Mouse (Mus musculus): Measurements from ENCODE around the gene Ercc5.

The Ercc5 gene

DNA sequence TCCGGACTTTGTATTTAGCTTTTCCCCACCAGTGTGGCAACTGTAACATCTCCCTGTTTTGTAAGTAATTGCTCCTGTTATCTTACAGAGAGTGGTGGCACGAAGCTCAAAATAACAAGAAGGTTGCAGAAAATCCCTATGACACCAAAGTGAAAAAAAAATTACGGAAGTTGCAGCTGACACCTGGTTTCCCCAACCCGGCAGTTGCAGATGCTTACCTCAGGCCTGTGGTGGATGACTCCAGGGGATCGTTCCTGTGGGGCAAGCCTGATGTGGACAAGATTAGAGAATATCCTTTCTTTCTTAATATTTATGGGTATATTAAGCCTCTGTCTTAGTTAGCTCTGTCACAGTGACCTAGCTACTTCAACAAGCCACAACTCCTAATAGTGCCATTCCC lies 30.5 kb downstream of the Ercc5 start:
- DNase-seq = no peak

DNA sequence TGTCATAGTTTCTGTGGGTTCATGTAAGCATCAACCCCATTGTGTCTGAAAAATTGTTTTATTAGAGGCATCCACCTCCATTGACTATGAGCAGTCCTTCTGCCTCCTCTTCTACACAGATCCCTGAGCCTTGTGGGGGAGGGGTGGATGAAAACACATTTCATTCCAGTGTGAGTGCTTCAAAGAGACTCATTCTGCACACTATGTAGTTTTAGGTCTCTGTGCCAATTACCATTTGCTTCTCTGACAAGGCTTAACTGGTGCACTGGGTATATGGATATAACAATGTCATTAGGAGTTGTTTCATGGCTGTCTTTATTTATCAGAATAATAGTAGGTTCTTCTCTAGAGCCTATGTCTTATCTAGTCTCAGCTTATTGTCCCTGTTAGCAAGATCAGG lies 38.9 kb downstream of the Ercc5 start:
- DNase-seq = no peak

DNA sequence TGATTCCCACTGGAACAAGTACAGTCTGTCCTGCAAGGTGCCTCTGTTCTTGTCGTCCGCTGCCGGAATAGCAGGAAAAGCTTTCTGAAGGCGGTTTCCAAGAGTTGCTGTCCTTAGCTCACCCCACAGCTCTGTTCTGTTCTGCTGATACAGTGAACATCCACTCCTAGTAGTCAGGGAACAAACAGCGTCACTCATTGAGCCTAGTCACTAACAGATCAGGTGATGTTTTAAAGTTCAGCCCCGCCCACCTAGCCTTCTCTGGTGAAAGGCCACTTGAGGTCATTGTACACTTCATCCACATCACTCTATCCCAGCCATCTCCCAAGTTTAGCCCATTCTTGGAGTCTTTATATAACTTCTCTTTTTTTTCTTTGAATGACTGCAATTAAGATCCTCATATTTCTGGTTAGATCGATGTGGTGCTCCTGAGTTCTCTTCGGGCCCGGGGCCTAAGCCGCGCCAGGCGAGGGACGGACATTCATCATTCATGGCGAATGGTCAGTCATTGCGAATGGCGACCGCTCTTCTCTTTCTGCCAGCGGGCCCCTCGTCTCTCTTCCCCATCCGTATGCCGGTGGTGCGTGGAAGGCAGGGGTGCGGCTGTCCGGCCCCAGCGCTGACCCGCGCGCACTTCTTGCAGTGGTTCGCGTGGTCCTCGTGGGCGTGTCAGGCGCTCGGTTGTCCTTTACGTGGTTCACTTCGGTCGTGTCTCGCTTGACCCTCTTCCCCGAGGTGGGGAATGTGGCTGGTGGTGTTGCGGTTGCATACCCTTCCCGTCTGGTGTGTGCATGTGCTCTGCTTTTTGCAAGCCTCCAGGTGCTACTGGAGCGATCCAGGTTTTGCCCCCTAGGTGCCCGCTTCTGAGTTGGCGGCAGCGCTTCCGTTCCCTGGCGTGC lies 51.0 kb downstream of the Ercc5 start:
- no peak for DNase-seq

DNA sequence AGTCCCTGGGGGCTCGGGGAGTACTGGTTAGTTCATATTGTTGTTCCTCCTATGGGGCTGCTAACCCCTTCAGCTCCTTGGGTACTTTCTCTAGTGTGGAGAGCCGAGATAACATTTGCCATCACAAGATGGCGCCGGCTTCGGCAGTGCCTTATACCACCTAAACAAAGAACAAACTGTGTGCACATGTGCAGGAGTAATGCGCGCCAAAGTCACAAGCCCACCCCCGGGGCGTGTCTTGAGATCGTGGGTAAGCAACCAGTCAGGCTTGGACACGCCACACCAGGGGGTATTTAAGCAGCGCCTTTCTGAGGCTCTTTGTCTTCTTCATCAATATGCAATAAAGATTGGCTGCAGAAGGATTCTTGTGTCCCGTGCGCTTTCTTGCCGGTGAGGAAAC lies 55.3 kb downstream of the Ercc5 start:
- no peak for DNase-seq

DNA sequence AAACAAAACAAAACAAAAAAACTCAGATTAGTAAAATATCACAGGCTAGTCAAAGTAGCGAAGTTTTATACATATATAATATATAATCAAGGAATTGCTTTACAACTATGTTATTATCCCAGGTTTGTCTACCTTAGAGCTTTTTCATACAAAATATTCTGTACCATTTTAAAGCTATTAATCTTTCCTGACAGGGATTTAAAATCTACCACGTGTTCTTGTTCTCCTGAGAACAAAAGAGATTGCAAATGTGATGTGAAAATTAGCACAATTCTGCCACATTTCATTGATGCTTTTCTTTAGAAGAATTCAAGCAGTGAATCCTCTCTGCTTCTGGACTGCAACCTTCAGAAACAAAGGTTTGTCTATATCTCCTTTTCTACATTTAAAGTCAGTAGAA lies 66.9 kb downstream of the Ercc5 start:
- no peak for DNase-seq

DNA sequence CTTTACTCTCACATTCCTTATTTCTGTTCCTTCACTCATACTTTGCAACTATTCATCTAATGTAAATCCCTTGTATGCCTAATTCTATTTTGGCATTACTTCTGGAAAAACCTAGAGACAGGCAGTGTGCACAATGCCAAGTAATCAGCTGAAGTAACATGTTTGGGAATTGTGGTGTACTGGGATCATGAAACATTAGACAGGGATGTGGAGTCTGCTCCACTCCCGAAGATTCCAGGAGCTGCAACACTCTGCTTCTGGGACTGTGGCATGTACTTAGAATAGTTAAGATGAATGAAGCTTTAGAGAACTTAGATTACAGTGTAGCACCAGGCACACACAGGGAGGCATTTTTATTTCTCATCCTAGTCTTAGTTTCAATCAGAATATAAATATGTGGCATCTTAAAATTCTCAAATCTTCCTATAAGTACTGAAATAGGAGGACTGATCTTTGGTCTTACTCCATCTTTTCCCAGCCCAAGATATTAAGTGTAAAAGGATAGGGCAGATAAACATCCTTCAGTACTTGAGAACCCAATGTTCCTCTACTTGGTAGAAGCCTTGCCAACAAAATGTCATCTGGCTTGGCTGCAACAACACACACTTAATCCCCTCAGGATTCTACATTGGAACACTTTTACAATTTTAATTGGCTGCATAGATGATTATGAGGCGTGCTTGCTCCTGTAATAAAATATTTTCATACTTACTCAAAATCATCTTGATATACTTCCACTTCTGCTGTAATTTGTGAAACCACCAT lies 69.0 kb downstream of the Ercc5 start:
- no peak for DNase-seq

DNA sequence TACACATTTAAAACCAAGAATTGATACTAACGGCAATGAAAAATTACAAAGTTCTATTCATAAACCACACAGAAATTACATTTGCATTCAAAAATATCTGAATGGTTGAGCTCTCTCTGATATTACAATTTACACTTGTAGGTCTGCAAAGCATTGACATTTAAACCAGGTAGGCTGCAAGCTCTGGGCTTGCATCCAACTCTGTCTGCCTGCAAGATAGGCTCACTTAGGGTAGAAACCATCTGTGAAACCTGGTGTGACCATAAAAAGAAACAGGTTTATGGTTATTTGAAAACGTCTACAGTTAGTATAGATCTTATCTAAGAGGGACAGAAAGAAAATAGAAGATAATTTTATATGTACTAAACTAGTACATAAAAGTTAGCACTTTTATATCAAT lies 69.6 kb downstream of the Ercc5 start:
- no peak for DNase-seq

- no peak for DNase-seq
Observed at GRCm38 (mm10) chr1:44218876-44219275, 71.3 kb downstream of the Ercc5 start, which contains the start of gene Mettl21e. TSS of gene Mettl21e (minus strand) at chr1:44218961.

GRCm38 (mm10) chr1:44229044-44229443 lies 81.5 kb downstream of the Ercc5 start:
- DNase-seq = no peak
